Mouse (Mus musculus) right cerebral cortex, adult 18-20 months (tissue): ENCODE results near the gene Serpinf1.
A peak's percentile ranks its signal among the peaks of the same experiment; 100 is the strongest.
"Not testable (repeated sequence)": the region's sequence is repeated elsewhere in the genome, so short reads cannot be mapped to it uniquely, and the experiment has no call there.

Experiments
- DNase-seq: peaks from one replicate; pipeline ENCODE4 v3.0.0; 2022; ENCODE audit warnings: mixed read lengths

Gene Serpinf1

DNA sequence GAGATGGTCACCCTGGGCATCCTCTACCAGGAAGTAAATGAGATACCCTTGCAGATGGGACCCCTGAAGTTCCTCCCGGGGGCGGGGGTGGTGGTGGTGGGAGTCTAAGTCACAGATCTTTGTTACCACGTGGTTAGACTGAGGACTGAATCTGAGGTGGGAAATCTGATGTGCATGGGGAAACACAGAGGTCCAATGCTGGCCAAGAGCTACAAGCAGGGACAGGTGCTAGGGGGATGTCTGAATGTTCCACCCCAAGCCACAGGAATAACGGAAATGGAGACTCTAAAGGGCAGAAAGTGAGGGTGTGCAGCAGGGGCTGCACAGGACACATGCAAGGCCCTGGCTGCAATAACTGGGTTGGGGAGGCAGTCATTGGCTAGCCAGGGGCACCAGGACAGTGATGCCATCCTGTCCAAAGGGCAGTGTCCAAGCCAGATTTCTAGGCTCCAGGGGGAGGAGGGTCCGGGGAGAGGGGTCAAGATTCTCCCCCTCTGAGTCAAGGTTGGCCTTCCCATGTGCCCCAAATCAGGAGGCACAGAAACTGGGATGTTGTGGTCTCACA, 1.6 kb downstream of the Serpinf1 start:
- no peak for DNase-seq

DNA sequence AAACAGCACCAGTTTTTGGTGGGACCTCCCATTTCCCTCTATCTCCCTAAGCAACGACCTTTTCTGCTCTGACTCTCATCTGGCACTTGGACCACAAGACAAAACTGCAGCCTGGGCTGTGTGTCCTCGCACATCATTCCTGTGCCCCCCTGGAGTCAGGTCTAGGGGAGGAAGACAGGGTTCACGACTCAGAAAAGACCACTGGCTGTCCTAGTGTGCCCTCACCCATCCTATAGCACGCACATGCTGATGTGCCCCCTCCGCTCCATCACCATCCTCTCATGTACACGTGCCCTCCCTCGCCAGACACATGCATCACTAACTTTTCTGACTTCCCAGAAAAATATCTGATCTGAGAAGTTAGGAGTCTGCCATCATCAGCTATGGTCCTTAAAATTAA, 2.5 kb downstream of the Serpinf1 start:
- no peak for DNase-seq

DNA sequence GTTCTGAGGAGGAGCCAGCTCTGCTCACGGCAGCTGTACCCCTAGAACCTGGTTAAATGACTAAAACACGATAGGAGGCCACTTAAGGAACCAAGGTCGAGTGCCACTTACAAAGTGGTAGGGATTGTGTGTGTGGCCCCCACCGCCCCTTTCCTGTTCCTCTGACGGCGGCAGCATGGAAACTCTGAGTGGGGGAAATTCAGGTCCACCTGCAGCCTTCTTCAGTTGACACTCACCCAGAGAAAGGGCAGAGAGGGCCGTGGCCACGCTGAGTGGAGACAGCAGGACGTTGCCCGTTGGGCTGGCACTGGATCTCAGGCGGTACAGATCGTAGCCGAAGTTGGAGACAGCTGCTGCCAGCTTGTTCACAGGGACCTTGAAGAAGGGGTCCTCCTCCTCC, 6.5 kb downstream of the Serpinf1 start:
- no peak for DNase-seq

DNA sequence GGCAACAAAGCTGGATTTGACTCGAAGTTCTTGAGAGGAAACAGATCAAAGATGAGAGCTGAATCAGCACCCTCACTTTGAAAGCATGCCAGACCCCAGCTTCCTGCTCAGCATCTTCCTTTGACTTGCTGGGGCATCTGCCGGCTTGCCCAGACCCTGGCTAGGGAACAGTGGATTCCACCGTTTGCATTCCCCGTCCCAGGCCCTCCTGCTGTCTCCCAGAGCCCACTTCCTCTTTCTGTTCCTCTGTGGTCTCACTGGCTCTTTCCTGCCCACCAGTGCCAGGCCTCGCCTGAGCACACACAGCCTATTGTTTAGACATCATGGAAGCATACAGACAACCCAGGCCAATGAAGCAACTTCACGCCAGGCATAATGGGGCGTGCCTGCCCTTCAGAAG, 7.4 kb downstream of the Serpinf1 start:
- no peak for DNase-seq

DNA sequence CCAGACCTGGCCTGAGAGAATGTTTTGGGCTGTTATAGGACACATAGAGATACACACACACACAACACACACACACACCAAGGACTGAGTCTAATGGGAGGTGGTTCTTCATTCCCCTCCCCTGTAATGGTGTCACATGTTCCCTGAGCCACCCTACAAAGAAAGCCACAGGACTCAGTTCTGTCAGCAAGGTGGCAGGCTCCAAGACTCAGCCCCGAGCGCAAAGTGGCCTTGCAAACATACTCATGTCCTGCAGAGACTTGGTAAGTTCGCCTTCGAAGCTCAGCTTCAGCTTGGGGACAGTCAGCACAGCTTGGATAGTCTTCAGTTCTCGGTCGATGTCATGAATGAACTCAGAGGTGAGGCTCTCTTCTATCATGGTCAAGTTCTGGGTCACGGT, 11.9 kb downstream of the Serpinf1 start:
- no peak for DNase-seq

DNA sequence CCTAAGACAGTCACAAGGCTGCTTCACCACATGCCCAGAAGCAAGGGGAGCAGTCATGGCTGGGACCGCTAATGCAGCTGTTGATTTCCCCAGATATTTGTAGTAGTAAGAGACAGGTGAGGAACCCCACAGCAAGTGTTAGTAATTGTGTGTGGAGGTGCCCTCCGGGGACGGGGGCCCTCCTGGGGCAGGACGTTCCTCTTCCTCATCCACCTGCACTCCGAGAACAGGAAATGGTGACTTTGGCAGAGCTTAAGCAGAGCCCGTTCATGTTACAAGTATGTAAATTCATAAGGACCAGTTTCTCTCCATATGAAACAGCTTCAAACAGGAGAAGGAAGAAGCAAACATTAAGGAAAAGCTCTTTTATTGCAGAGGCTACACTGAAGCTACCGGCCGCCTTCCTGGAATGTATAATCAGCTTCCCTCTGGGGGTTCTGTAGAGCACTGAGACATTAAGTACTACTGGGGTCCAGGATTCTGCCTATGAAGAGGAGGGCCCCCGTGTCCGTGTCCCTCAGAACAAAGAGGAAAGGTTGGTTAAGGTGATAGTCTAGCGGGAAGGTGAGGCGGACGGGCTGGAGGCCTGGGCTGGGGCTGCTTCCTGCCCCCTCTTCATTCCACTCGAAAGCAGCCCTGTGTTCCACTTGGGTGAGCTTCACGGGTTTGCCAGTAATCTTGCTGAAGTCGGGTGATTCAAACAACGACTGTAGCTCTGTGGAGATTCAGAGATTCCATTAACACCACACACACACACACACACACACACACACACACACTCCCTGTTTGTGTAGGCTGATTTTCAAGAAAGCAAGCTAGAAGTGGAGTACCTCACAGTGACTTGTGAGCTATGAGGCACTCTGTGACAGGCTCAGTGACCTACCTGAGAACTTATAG, 12.6 kb downstream of the Serpinf1 start:
- DNase-seq = no peak

DNA sequence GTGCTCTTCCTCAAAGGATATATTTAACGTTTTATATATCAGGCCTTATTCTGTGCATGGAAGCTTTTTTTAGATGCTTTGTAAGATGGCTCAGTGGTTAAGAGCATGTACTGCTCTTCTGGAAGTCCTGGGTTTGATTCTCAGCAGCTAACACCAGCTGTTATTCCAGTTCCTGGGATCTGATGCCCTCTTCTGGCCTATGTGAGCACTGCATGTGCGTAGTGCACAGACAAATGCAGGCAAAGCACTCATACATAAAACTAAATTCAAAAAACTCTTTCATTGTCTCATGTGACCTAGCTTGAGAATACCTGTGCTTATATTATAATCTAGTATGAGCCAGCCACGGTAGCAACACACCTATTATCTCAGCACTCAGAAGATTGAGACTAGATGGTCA, 15.6 kb downstream of the Serpinf1 start:
- DNase-seq = no peak

DNA sequence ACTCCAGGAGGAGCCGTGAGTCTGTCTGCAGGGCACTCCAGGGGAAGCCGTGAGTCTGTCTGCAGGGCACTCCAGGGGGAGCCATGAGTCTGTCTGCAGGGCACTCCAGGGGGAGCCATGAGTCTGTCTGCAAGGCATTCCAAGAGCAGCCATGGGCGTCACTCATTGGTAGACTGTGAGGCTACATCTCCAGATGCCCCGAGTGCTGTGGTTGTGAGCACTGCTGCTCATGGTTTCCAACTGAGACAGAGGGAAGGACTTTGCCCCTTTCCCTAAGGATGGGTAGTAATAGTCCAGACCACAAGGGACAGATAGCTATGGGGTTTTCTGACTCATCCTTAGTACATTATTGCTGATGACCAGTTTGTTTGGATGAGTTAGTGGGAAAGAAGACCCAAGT, 16.4 kb downstream of the Serpinf1 start:
- DNase-seq = no peak

DNA sequence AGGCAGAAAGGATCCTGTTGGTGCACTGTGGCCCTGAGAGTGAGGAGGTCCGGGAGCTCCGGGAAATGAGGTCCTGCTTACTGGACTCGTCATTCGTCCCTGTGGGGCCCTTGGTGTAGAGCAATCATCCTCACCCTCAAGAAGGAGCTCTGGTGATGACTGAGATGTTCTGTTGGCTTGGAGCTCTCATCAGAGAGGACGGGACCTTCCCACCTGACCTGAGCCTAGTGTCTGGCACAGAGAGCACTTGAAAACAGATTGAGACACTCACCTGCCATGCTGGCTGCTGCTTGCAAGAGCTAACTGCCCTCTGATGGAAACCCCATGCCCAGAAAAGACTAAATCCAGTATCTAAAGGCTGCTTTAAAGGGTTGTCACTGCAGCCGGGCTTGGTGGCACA, 17.7 kb downstream of the Serpinf1 start:
- no peak for DNase-seq

DNA sequence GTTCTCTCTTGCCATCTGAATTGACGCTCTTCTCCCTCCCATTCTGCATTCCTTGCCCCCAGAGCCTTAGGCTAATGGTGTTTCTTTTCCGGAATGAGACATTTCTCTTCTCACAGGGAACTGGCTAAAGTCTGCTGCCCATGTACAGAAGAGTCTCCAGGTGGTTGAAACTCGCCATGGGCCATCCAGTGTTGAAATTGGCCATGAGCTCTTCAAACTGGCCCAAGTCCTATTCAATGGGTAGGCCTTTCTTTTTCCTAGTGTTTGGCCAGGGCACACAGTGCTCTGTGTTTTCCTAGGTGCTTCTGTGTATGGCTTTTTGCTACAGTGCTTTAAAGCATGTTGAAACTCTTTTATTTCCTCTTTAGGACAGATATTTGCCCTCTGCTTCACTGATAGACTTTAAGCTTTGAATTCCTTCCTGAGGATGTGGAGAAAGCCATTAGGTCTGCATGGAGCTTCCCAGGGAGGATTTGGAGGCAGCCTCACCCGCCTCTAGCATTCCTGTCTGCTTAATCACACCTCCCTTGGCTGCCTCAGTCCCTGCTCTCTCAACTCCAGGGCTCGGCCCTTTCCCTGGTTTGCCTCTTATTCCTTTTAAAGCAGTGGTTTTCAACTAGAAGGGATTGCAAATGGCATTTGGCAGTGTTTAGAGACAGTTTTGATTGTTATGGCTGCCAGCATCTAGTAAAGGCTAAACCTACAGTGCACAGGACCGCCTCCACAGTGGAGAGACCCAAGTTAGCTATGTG, 19.0 kb downstream of the Serpinf1 start:
- no peak for DNase-seq

DNA sequence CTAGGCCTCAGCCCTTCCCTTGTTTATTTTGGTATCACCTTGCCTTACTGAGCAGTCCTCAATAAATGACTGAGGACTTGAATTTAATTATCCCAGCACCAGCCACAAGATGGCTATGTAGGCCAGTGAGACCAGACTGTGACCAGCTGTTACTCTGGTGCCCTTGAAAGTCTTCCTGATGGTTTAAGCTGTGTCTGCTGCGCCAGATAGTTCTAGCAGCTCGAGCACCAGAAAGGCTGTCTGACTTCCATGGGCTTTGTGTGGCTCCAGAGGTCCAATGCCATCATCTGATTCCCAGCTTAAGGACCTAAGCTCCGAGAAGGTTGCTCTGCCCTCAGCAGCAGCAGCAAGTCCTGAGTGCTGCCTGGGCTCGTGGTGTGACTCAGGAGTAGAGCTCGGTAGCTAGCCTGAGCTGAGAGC, 20.2 kb downstream of the Serpinf1 start:
- peak; percentile 60 for DNase-seq

DNA sequence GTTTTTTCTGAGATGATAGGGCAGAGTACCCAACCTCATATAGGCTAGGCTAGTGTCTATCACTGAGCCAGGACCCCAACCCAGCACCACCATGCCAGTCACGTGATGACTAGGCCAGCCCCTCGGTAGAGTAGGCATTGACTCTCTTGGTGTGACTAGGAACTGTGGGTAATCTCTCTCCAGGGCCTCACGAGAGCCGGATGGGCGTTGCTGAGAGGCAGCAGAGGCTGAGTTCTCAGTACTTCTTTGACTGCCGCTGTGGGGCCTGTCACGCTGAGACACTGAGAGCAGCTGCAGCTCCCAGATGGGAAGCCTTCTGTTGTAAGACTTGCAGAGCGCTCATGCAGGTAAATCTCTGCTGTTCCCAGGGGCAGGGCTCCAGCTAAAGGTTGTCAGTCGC, 22.4 kb downstream of the Serpinf1 start:
- no peak for DNase-seq

DNA sequence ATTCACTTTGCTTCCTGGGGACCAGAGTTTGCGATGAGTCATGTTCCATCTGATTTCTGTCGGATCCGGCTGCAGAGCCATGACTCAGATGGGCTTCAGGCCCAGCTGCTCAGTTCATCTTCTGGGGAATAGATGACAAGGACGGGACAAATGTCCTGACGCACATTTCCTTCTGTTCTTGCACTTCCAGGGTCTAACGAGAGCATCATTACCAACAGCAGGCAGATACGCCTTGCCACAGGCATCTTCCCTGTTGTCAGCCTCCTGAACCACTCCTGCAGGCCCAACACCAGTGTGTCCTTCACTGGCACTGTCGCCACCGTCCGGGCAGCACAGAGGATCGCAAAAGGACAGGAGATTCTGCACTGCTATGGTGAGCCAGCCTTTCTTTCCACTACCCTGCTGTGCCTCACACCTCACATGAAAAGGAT, 23.1 kb downstream of the Serpinf1 start:
- DNase-seq = peak; percentile 82

DNA sequence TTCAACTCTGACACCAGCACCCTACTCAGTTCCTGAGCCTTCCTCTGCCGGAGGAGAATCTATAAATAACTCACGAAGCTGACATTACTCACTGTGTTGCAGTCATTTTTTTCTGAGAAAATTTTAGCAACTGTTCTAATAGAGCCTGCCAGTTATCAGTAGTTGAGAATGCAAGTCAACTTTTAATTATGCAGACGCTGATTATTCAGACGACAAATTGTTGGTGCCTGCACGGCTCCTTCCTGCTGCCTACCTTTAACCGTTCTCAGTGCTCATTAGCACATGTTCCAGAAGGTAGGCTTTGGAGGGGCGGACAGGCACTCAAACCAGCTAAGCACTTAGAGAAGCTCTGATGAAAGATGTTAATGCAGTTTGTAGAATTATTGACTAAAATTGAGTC, 25.0 kb downstream of the Serpinf1 start:
- no peak for DNase-seq

DNA sequence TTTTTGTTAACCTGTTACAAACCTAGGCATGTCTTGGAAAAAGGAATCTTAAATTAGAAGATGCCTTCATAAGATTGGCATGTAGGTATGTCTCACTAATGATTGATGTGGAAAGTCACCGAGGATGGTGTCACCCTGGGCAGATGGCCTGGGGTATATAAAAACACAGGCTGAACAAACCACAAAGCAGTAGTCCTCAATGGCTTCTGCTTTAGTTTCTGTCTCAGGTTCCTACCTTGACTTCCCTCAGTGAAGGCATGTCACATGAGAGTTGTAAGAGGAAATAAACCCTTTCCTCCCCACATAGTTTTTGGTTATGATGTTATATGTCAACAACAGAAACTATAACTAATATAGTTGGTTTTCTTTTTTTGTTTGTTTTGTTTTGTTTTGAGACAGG, 26.9 kb downstream of the Serpinf1 start:
- no peak for DNase-seq

DNA sequence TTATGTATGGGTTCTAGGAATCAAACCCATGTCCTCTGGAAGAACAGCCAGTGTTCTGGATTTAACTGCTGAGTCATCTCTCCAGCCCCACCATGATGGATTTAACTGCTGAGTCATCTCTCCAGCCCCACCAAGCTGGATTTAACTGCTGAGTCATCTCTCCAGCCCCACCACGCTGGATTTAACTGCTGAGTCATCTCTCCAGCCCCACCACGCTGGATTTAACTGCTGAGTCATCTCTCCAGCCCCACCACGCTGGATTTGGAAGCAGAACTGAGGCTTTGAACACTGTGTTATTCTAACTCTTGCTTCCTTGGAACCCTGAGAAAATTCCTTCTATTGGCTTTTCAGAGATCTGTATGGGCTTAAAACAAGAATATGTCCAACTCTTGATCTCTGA, 39.0 kb downstream of the Serpinf1 start:
- DNase-seq = not testable (repeated sequence)

DNA sequence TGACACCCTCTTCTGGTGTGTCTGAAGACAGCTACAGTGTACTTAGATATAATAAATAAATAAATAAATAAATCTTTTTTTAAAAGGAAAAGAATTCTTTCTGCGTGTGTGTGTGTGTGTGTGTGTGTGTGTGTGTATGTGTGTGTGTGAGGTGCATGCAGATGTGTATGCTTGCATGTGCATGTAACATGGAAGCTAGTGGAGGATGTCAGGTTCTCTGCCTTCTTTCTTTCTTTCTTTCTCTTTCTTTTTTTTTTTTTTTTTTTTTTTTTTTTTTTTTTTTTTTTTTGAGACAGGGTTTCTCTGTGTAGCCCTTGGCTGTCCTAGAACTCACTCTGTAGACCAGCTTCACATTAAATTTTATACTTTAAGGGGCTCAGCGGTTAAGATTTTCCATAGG, 43.7 kb downstream of the Serpinf1 start:
- not testable (repeated sequence) for DNase-seq

DNA sequence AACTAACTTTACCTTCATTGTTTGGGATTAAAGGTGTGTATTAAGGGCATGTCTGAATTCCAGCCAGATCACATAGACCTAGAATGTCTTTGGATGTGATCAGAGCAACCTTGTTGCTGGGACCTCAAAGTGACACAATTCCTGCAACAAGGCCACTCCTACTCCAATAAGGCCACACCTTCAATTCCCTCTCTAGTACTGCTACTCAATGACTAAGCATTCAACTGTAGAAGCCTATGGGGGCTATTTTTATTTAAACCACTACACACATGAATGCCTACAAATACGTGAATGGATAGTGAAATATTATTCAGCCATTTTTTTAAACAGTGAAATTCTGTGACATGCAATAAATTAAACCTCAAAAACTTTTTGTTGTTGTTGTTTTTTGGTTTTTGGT, 45.4 kb downstream of the Serpinf1 start:
- DNase-seq = no peak
